In the genomic region with DNA sequence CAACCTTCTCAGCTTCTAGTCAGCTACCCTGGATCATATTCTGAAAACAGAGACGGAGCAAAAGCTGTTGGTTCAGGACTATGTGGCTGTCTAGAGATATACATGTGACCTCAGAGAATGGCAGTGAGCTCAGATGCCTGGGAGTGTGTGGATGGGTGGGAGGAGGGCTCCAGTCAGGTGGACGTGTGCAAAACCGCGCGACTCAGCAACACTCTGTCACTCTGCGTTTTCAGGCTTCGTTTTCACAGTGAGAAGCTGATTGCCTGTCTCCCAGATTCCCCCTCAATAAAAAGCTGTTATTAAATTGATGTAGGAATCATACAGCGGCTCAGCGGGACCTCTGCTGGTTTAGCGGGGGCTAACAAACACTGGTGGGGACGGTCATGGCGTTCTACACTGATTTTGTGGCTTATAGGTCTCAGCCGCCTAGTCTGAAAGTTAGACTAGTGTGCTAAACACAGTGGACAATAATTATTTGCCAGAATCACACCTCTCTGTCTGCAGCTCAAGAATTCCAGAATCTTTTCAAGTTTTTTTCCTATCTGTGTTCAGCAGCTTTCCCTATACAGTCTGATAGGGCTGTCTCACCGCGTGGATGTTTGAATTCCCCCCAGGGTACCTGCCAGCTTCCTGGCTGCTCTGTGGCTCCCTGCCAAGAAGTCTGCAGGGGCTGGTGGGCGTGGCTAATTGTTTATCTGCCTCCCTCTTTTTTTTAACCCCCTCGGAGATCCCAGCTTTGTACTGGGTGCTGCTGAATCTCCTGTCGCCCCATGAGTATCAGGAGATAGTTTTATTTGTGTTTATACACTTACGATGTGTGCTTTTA, we compare ENCODE assay signal across 8 mouse cellular contexts. TPM values are rescaled to one million over a fixed set of nuclear protein-coding genes. Genes with fewer than 3 reads are reported as not detected.
DNase-seq lines count a peak whose midpoint lies in the region; ATAC-seq lines count a peak whose summit lies in the region.

No protein-coding gene starts in this region.

- peak overlapping the region; percentile 50 for H3K4me2 ChIP-seq in hindbrain, embryonic 16.5 days (ENCODE audit: low read length)

- peaks cover 13% of the 10 kb centered on the region for H3K4me1 ChIP-seq in hindbrain, embryonic 16.5 days (ENCODE audit: control insufficient read depth, insufficient read depth, low read depth, low read length)

- no peak overlapping the region for H3K27ac ChIP-seq in hindbrain, embryonic 16.5 days (ENCODE audit: low read depth, low read length)

- H3K9ac ChIP-seq in hindbrain, embryonic 16.5 days (ENCODE audit: low read depth, low read length) = peak overlapping the region; percentile 32

- peak; percentile 80 for ATAC-seq in hindbrain, embryonic 16.5 days

- 3% methylated on average over 19 of the region's 19 CpGs for WGBS in hindbrain, embryonic 16.5 days

- no peaks in the 10 kb centered on the region for H3K36me3 ChIP-seq in hindbrain, embryonic 16.5 days (ENCODE audit: control insufficient read depth, insufficient read depth, low read length)

- peak; percentile 8 to 13 for DNase-seq in layer of hippocampus, postnatal 10 days (ENCODE audit: low spot score in 2 of 2)
- no peak for DNase-seq in layer of hippocampus, postnatal 36 days
- peak; percentile 42 for DNase-seq in embryo, embryonic 9.5 days (ENCODE audit: extremely low spot score)
- DNase-seq in lung, postnatal 4 days = peak; percentile 8 to 29
- peak; percentile 63 for DNase-seq in yolk sac, embryonic 10.5 days (ENCODE audit: low spot score)
- no peak for DNase-seq in ovary, adult 18-20 months (ENCODE audit: low spot score)
- no peak for DNase-seq in urinary bladder, postnatal 10 days (ENCODE audit: low spot score)

- H3K9me3 ChIP-seq in hindbrain, embryonic 16.5 days (ENCODE audit: control insufficient read depth, low read length) = no peaks in the 10 kb centered on the region

- peak overlapping the region; percentile 10 for H3K4me3 ChIP-seq in hindbrain, embryonic 16.5 days (ENCODE audit: low read length)

- no peaks in the 10 kb centered on the region for H3K27me3 ChIP-seq in hindbrain, embryonic 16.5 days (replicated peaks; ENCODE audit: control insufficient read depth, insufficient read depth, low read length)

RNA-seq across cellular contexts. Expression of gene Epb41l3, which starts 45.3 kb away (rescaled TPM):
- total RNA-seq in layer of hippocampus, postnatal 10 days (2021) = 100 to 1,000 TPM; 140 to 143 TPM
- 100 to 1,000 TPM; 125 to 131 TPM for total RNA-seq in layer of hippocampus, postnatal 36 days (2021)
- polyA plus RNA-seq in hindbrain, embryonic 16.5 days (2015; fragmentation: Nextera tagmentation; extraction: Ambion mirVana) = 114 and 115 TPM in 2 replicates

Comparison
In these comparisons a context has a peak if more than half of its experiments do, and no peak if none do; other contexts are left out.
1. DNase-seq: peak in layer of hippocampus, postnatal 10 days (2 of 2), embryo, embryonic 9.5 days (single experiment), lung, postnatal 4 days (2 of 2) and yolk sac, embryonic 10.5 days (single experiment); none in layer of hippocampus, postnatal 36 days (0 of 2), ovary, adult 18-20 months (single experiment) and urinary bladder, postnatal 10 days (single experiment).